Mouse (Mus musculus) stomach, postnatal 0 days (tissue): ENCODE results near the gene Galnt11.

Experiments used
- CTCF ChIP-seq: IDR thresholded peaks from 2 replicates; pipeline ENCODE4 v1.5.1; 2016; ENCODE audit warnings: antibody characterized with exemption, low read depth, mild to moderate bottlenecking, moderate library complexity
- EP300 ChIP-seq: optimal IDR thresholded peaks from 2 replicates; pipeline ENCODE3; 2016; ENCODE audit warnings: antibody characterized with exemption

DNA sequence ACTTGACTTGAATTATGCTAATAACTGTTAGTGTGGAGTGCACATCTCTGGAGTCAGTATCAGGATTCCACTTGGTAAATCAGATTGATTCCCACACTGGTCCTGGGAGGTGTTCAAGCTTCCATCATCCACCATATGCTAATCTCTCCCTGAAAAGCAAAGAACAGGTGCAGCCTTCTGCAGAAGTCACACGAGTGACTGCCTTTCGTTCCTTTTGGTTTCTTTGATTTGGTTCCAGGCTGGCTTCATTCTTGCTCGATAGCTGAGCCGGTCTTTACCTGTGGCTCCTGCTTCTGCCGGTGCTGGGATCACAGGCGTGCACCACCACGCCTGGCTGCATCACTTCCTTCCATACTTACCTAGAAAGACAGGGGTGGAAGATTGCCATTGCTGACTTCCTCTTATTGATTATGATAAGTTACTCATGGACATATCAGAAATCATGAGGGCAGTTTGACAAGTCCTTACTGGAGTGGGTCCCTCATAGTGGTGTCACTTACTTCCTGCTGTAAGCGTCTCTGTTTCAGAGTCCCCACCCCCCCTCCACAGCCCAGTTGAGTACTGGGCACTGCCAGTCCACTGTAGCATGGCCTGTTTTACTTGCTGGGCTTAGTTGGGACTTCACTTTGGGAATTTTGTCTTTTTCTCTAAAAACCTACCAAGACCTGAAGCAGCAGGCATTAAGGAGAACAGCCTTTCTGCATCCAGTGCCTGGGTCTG lies 31.3 kb downstream of the Galnt11 start:
- TF ChIP-seq CTCF (no peak), EP300 (no peak)
